Mouse (Mus musculus) stomach, postnatal 0 days (tissue): ENCODE measurements around the gene Phkb.

Source experiments
- CTCF ChIP-seq: IDR thresholded peaks from 2 replicates; pipeline ENCODE4 v1.5.1; 2016; ENCODE audit warnings: antibody characterized with exemption, low read depth, mild to moderate bottlenecking, moderate library complexity
- EP300 ChIP-seq: optimal IDR thresholded peaks from 2 replicates; pipeline ENCODE3; 2016; ENCODE audit warnings: antibody characterized with exemption

DNA sequence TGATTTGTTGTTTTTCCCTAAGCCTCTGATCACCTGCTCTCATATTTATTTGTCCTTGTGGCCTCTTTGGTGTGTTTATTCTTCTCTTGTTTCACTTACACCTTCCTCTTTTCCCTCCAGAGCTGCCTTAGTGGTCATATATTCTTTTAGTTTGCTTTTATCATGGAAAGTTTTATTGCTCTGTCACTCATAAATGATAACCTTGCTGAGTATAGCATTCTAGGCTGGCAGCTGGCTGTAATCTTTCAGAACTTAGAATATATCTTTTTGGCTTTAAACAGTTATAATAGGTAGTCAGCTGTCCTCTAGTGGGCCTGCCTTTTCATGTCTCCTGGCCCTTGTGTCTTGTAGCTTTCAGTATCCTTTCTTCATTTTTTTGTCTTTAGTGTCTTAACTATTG is 5.1 kb downstream of the Phkb start:
- no peak for TF ChIP-seq CTCF
- TF ChIP-seq EP300, result no peak
